Mouse (Mus musculus) right cerebral cortex, postnatal 36 days (tissue): ENCODE data around the gene Piwil1.

Source experiments
- DNase-seq, 2 experiments: peaks; one replicate each; pipeline ENCODE4 v3.0.0; 2022; ENCODE audit warnings: low spot score in 2 of 2, mixed read lengths in 1 of 2

The Piwil1 gene

GRCm38 (mm10) chr5:128702224-128702623 is at the start of gene Piwil1:
TSS of gene Piwil1 (plus strand) at chr5:128702524.
- DNase-seq = no peak

DNA sequence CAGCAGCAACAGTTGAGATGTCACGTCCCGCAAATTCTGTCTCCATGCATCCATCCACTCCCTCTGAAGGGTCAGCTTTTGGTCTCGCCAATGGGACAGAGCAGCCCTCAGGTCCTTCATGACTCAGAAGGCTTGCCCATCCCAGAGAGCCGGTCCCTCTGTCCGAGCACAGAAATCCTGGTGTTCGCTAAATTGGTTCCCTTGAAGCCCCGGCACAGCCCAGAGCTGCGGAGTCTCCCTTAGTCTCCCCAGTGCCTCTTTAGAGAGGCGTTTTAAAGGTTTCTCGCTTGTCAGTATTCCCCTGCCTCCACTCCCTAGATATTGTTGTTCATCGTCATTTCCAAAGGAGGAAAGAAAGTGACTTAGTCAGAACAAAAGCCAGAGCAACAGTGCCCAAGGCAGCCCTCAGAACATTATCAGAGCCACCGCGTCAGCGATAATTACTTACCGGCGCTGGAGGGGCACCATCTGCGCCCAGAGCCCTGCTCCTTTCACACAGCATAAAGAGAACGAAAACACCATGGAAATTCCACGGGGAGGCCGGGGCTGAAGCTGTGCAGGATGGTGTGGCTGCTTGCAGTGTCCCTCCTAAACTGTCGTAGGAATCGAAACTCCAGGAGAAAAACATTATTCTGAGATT is 45.7 kb upstream of the Piwil1 start:
- DNase-seq = no peak

- peak in 1 of 2 experiments; percentile 54 for DNase-seq
Observed at GRCm38 (mm10) chr5:128660101-128660500, 42.2 kb upstream of the Piwil1 start.

GRCm38 (mm10) chr5:128662881-128663280 is 39.4 kb upstream of the Piwil1 start:
- DNase-seq = no peak

DNA sequence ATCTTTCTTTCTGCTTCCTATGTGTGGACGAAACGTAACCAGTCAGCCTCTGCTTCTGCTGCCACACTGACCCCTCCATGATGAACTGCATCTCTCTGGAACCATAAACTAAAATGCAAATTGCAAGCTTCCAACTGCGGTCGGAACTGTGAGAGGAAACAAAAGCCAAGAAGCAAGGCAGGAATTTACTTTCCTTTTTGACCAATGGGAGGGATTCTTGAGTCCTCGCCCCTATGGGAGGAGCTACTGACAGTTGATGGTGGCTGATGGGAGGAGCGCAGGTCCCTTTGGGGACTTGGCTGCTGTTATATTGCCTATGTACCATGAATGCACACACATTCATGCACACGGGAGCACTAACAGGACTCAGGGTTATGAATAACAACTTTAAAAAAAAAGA is 38.3 kb upstream of the Piwil1 start:
- DNase-seq = no peak

GRCm38 (mm10) chr5:128665045-128665444 is 37.3 kb upstream of the Piwil1 start:
- no peak for DNase-seq

DNA sequence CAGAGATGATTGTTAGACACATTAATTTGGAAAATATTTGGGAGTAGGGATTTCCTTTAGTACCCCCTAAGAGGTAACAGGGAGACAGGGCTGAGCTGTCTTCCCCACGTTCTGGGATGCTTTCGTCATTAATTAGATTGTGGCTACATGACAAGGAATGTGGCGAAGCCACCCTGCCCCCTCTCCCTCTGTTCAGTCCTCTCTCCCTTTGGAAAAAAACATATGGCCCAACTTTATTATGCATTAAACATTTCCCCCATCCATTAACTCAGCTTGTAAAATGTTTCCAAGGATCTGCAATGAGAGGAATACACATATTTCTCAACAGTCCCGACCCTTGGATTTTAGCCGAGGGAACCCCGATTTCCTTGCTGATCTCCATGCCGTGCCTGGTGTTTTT is 35.0 kb upstream of the Piwil1 start:
- no peak for DNase-seq

GRCm38 (mm10) chr5:128674124-128674523 is 28.2 kb upstream of the Piwil1 start:
- no peak for DNase-seq

GRCm38 (mm10) chr5:128677373-128677772 is 25.0 kb upstream of the Piwil1 start:
- no peak for DNase-seq

DNA sequence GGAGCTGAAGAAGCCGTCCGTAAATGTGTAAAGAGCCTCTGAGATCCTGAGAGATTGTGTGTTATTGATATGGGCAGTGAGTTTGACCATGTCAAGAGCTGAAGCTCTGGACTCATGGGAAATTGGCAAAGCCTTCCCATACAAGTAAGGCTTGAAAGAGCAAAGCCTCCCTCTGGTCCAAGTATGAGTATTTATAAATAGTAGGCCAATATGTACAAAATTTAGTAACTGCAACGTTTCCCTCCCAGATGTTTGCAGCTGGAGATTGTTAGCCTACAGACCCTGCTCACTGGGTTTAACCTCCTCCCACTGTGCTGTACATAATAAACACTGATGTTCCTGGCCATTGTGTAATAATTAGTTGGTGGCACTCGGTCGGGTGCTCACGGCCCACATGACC is 24.5 kb upstream of the Piwil1 start:
- DNase-seq = no peak

- DNase-seq = no peak
Observed at GRCm38 (mm10) chr5:128681456-128681855, 20.9 kb upstream of the Piwil1 start.

GRCm38 (mm10) chr5:128684192-128684591 is 18.1 kb upstream of the Piwil1 start:
- DNase-seq = no peak

GRCm38 (mm10) chr5:128684621-128685020 is 17.7 kb upstream of the Piwil1 start:
- DNase-seq = no peak

- DNase-seq = no peak
Observed at GRCm38 (mm10) chr5:128687139-128687538, 15.2 kb upstream of the Piwil1 start.

DNA sequence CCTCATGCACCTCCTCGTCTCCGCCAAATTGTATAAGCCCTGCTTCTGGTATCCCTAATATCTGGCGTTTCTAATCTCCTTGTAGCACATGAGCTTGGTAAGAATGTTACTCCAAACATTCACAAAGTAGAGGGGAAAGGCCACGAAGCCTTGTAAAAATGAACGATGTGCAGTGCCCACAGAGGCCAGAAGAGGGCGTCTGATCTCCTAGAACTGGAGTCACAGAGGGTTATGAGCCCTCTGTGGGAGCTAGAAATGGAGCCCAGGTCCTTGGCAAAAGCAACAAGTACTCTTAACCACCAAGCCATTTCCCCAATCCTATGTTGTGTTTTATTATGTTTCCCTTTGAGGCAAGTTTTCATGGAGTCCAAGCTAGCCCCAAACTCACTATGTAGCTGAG is 8.2 kb upstream of the Piwil1 start:
- no peak for DNase-seq

DNA sequence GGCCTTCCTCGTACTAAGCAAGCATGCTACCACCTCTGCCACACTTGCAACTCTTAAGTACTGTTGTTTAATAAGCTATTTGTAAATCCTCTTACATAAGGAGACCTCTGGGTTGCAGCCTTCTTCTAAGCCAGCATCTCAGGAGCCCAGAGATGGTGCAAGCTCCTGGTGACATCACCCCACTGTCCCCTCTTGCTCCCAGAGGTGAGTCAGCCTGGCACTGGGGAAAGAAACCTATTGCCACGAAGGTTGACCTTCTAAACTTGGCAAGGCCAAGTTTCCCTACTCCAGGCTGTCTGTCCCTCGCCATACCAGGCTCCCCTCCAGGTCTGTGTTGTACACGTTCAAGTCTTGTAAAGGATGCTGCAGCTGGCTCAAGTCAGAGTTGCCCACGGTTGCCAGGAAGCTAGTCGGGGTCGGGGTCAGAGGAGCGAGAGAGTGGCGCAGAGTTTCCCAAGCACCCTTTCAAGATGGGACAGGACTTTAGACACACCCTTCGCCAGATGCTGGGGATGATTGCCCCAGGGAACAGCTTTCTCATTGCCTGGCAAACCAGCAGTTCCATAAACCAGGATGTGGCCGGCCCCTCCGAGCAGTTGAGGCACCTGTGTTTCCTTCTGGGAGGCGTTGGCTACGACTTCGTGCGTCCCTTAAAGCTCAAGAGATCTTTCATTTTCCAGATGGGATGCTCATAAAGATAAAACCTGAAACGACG is 7.6 kb upstream of the Piwil1 start:
- no peak for DNase-seq

- DNase-seq = no peak
Observed at GRCm38 (mm10) chr5:128696824-128697223, 5.5 kb upstream of the Piwil1 start.

DNA sequence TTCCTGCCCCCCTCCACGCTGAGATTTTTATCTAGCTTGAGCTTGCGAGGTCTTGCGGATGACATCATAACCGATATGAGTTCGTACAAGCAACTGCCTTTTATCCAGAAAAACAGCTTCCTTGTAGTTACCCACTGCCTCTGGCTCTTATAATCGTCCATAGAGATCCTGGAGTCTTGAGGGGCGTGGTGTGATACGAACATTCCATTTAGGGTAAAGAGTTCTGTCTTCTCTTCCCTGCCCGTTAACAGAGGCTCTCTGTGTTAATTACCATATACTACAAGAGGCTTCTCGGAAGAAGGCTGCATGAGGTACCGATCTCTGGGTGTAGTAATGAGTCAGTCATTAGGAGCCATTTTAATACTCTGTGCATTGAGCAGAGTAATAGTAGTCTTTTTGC is 1.6 kb upstream of the Piwil1 start:
- no peak for DNase-seq

GRCm38 (mm10) chr5:128703688-128704087 is 1.4 kb downstream of the Piwil1 start:
- DNase-seq = no peak

DNA sequence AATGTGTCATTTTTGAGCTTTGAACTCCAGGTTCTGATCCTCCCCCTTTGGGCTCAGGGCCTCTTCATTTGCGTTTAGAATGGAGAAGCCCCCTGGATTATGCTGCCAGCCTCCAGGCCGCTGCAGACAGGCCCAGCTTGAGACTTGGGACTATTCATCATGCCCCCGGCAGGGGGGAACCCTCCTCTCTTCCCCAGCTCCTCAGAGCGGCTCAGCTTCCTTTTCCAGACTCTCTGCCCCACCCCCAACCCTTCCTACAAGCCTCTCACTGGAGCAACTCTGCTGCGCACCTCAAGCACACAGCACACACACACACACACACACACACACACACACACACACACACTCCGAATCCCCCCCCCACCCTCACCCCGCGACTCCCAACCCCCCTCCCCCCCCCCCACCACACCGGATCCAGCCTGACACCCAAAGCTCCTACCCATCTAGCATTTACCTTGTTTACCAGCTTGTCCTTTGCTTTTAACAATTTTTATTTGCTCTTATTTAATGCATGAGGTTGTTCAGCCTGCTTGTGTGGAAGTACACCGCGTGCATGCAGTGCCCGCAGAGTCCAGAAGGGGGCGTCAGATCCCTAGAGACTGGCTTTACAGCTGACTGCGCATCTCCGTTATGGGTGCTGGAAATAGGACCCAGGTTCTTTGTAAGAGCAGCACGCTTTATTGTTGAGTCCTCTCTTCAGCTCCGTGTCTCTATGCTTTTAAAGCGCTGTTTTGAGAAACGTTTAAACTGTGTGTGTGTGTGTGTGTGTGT is 2.0 kb downstream of the Piwil1 start:
- DNase-seq = no peak

- DNase-seq = no peak
Observed at GRCm38 (mm10) chr5:128706467-128706866, 4.1 kb downstream of the Piwil1 start.

DNA sequence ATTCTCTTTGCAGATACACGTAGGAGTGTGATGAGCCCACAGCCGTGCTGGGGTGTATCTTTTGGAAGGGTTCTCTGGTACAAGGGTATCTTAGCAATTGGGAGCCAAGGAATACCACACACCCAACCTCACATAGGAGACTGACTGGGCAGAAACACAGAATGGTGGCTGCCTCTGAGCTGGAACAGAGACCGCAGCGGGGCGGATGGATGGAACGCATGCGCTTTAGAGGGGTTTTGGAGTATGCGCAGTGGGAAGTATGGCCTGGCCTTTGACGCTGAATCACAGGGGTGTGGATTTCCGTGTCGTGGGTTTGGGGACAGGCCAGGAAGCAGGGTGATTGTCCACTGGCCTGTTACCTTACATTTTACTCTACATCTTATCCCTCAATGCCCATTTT is 4.9 kb downstream of the Piwil1 start:
- DNase-seq = no peak

DNA sequence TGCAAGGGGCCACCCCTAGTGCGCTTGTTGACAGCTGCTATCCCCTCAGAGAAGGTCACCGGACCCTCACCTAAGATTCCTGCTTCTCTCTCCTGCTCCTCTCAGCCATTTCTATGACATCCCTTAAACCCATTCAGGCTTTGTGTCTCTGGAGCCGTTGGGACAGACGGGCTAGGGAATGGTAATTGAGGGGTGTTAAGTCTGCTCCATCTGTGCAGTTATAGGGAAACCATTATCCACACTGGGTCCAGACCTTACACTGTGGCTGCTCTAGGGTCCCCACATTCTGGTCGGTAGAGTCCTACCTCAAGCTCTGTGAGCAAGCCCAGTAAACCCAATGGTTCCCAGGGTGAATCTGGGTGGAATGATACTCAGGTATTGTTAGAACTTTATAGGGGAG is 6.6 kb downstream of the Piwil1 start:
- DNase-seq = no peak
